Comparison of ENCODE assay signal across 29 mouse cellular contexts in genomic region chr7:3201134-3201705, GRCm38 (mm10). TPM values are rescaled to one million over a fixed set of nuclear protein-coding genes. Genes with fewer than 3 reads are reported as not detected.
DNase-seq lines count a peak whose midpoint lies in the region; ATAC-seq lines count a peak whose summit lies in the region.
"Had no signal": no experiment of that assay in that cellular context is flagged by ENCODE, and none has a peak within 500 bp of the region (broad histone marks: within the 10 kb centered on the region; RNA-seq: fewer than 3 reads in every experiment).

No protein-coding gene starts in this region.

- H3K9me3 ChIP-seq in forebrain, embryonic 10.5 days: no peaks in the 10 kb centered on the region
- H3K9me3 ChIP-seq in forebrain, embryonic 13.5 days (replicated peaks): no peaks in the 10 kb centered on the region
- H3K9me3 ChIP-seq in embryonic facial prominence, embryonic 14.5 days (ENCODE audit: control insufficient read depth, low read length): no peaks in the 10 kb centered on the region
- H3K9me3 ChIP-seq in midbrain, embryonic 16.5 days (replicated peaks; ENCODE audit: control insufficient read depth, low read length, poor library complexity, severe bottlenecking): no peaks in the 10 kb centered on the region
- H3K9me3 ChIP-seq: forebrain, embryonic 12.5 days; heart, embryonic 13.5 days; hindbrain, embryonic 12.5 days; limb, embryonic 15.5 days; midbrain, embryonic 12.5 days had no signal

- DNase-seq in forebrain, embryonic 10.5 days (ENCODE audit: extremely low spot score, low spot score): no peak
- DNase-seq in kidney, adult 9 months: peak; percentile 10
- no peak for DNase-seq in kidney, postnatal 25 days
- DNase-seq in embryonic facial prominence, embryonic 14.5 days (ENCODE audit: low spot score): no peak
- DNase-seq in yolk sac, embryonic 10.5 days (ENCODE audit: low spot score): peak; percentile 80
- no peak for DNase-seq in gastrocnemius, adult 8-10 months (ENCODE audit: low spot score in 2 of 2)
- DNase-seq: adrenal gland, postnatal 14 days; cerebellum, adult 8-10 months; gastrocnemius, adult 2 months; heart, postnatal 14 days; kidney, postnatal 14 days; left cerebral cortex, postnatal 4 days; lung, embryonic 14.5 days; right cerebral cortex, postnatal 14 days had no signal

- H3K27ac ChIP-seq in forebrain, embryonic 10.5 days: 0 out of 2 replicates have a peak overlapping the region, but pooled peaks have one; percentile 35
- H3K27ac ChIP-seq in forebrain, embryonic 13.5 days: no peak overlapping the region
- H3K27ac ChIP-seq in embryonic facial prominence, embryonic 14.5 days (replicated peaks; ENCODE audit: low read depth, low read length): no peak overlapping the region
- H3K27ac ChIP-seq in midbrain, embryonic 16.5 days (ENCODE audit: low read length): no peak overlapping the region
- H3K27ac ChIP-seq: forebrain, embryonic 12.5 days; gastrocnemius, adult 2 months; heart, embryonic 13.5 days; hindbrain, embryonic 12.5 days; left cerebral cortex, adult 2 months; limb, embryonic 15.5 days; liver, embryonic 14.5 days; midbrain, embryonic 12.5 days had no signal

- no peaks in the 10 kb centered on the region for H3K36me3 ChIP-seq in forebrain, embryonic 10.5 days (replicated peaks)
- no peaks in the 10 kb centered on the region for H3K36me3 ChIP-seq in forebrain, embryonic 13.5 days (ENCODE audit: poor library complexity, severe bottlenecking)
- no peaks in the 10 kb centered on the region for H3K36me3 ChIP-seq in embryonic facial prominence, embryonic 14.5 days (ENCODE audit: control insufficient read depth, insufficient read depth, low read length)
- H3K36me3 ChIP-seq in midbrain, embryonic 16.5 days (ENCODE audit: control insufficient read depth, insufficient read depth, low read length): no peaks in the 10 kb centered on the region
- H3K36me3 ChIP-seq: forebrain, embryonic 12.5 days; heart, embryonic 13.5 days; hindbrain, embryonic 12.5 days; limb, embryonic 15.5 days; midbrain, embryonic 12.5 days had no signal

- no peaks in the 10 kb centered on the region; the same call in 1 of the 2 replicates for H3K4me1 ChIP-seq in forebrain, embryonic 10.5 days
- no peaks in the 10 kb centered on the region for H3K4me1 ChIP-seq in forebrain, embryonic 13.5 days
- no peaks in the 10 kb centered on the region for H3K4me1 ChIP-seq in embryonic facial prominence, embryonic 14.5 days (ENCODE audit: control insufficient read depth, insufficient read depth, low read length)
- no peaks in the 10 kb centered on the region for H3K4me1 ChIP-seq in midbrain, embryonic 16.5 days (ENCODE audit: control insufficient read depth, insufficient read depth, low read length)
- H3K4me1 ChIP-seq: forebrain, embryonic 12.5 days; hindbrain, embryonic 12.5 days; limb, embryonic 15.5 days; midbrain, embryonic 12.5 days had no signal

- no peak overlapping the region for H3K4me2 ChIP-seq in forebrain, embryonic 13.5 days
- H3K4me2 ChIP-seq in embryonic facial prominence, embryonic 14.5 days (ENCODE audit: low read depth, low read length): no peak overlapping the region
- no peak overlapping the region for H3K4me2 ChIP-seq in midbrain, embryonic 16.5 days (ENCODE audit: low read length)
- H3K4me2 ChIP-seq: forebrain, embryonic 12.5 days; heart, embryonic 13.5 days; hindbrain, embryonic 12.5 days; limb, embryonic 15.5 days; lung, embryonic 14.5 days; midbrain, embryonic 12.5 days had no signal

- no peak overlapping the region for H3K9ac ChIP-seq in forebrain, embryonic 13.5 days
- peak overlapping the region; percentile 11; the same call in 1 of the 2 replicates for H3K9ac ChIP-seq in embryonic facial prominence, embryonic 14.5 days (ENCODE audit: low read depth, low read length)
- no peak overlapping the region for H3K9ac ChIP-seq in midbrain, embryonic 16.5 days (ENCODE audit: low read depth, low read length)
- H3K9ac ChIP-seq: forebrain, embryonic 12.5 days; heart, embryonic 13.5 days; hindbrain, embryonic 12.5 days; limb, embryonic 15.5 days; liver, embryonic 14.5 days; lung, embryonic 14.5 days; midbrain, embryonic 12.5 days had no signal

- H3K4me3 ChIP-seq in forebrain, embryonic 10.5 days: no peak overlapping the region
- H3K4me3 ChIP-seq in forebrain, embryonic 13.5 days: no peak overlapping the region
- H3K4me3 ChIP-seq in embryonic facial prominence, embryonic 14.5 days (ENCODE audit: low read depth, low read length): no peak overlapping the region
- no peak overlapping the region for H3K4me3 ChIP-seq in midbrain, embryonic 16.5 days (ENCODE audit: low read depth, low read length)
- H3K4me3 ChIP-seq: forebrain, embryonic 12.5 days; gastrocnemius, adult 2 months; heart, embryonic 13.5 days; hindbrain, embryonic 12.5 days; left cerebral cortex, adult 2 months; limb, embryonic 15.5 days; midbrain, embryonic 12.5 days had no signal

- H3K27me3 ChIP-seq in forebrain, embryonic 10.5 days (ENCODE audit: poor library complexity, severe bottlenecking): no peaks in the 10 kb centered on the region
- no peaks in the 10 kb centered on the region for H3K27me3 ChIP-seq in forebrain, embryonic 13.5 days
- H3K27me3 ChIP-seq in embryonic facial prominence, embryonic 14.5 days (replicated peaks; ENCODE audit: control insufficient read depth, insufficient read depth, low read length): no peaks in the 10 kb centered on the region
- no peaks in the 10 kb centered on the region for H3K27me3 ChIP-seq in midbrain, embryonic 16.5 days (ENCODE audit: control insufficient read depth, insufficient read depth, low read depth, low read length)
- H3K27me3 ChIP-seq: forebrain, embryonic 12.5 days; heart, embryonic 13.5 days; hindbrain, embryonic 12.5 days; limb, embryonic 15.5 days; midbrain, embryonic 12.5 days had no signal

- WGBS in forebrain, embryonic 10.5 days: 38% methylated on average over 12 of the region's 12 CpGs
- 40% methylated on average over 12 of the region's 12 CpGs for WGBS in forebrain, embryonic 13.5 days
- WGBS in embryonic facial prominence, embryonic 14.5 days: 24% methylated on average over 12 of the region's 12 CpGs
- 39% methylated on average over 12 of the region's 12 CpGs for WGBS in midbrain, embryonic 16.5 days

- ATAC-seq in forebrain, embryonic 13.5 days: no peak
- ATAC-seq in embryonic facial prominence, embryonic 14.5 days (ENCODE audit: low read depth): no peak
- ATAC-seq in midbrain, embryonic 16.5 days: no peak

RNA-seq across cellular contexts. Expression of gene AU018091, which starts 32.2 kb away (rescaled TPM):
- polyA plus RNA-seq in forebrain, embryonic 10.5 days (2016; fragmentation: Nextera tagmentation; extraction: Ambion mirVana): 0.10 and 0.21 TPM in 2 replicates
- polyA plus RNA-seq in forebrain, embryonic 13.5 days (2015; fragmentation: Nextera tagmentation; extraction: Ambion mirVana): not detected in 2 replicates
- 0.10 and 0.16 TPM in 2 replicates for polyA plus RNA-seq in embryonic facial prominence, embryonic 14.5 days (2014; fragmentation: Nextera tagmentation; extraction: Ambion mirVana)
- total RNA-seq in gastrocnemius, adult 8-10 months (2022): not detected
- polyA plus RNA-seq in midbrain, embryonic 16.5 days (2015; fragmentation: Nextera tagmentation; extraction: Ambion mirVana): not detected in 2 replicates
- total RNA-seq: adrenal gland, postnatal 14 days; common myeloid progenitor, adult 5-6 weeks; gastrocnemius, adult 2 months; granulocyte monocyte progenitor cell, adult 5-6 weeks; heart, postnatal 14 days; left cerebral cortex, adult 2 months; left cerebral cortex, postnatal 4 days; megakaryocyte, adult 5-6 weeks; MEL had no signal
- polyA plus RNA-seq: heart, embryonic 13.5 days; liver, embryonic 14.5 days; lung, embryonic 14.5 days; neural tube, embryonic 11.5 days had no signal

RNA-seq across cellular contexts. Expression of gene Nlrp12, which starts 48.3 kb away (rescaled TPM):
- polyA plus RNA-seq in forebrain, embryonic 10.5 days (2016; fragmentation: Nextera tagmentation; extraction: Ambion mirVana): not detected in 2 replicates
- not detected in 2 replicates for polyA plus RNA-seq in forebrain, embryonic 13.5 days (2015; fragmentation: Nextera tagmentation; extraction: Ambion mirVana)
- 0.03 TPM in 1 of 2 replicates, not detected in the other for polyA plus RNA-seq in embryonic facial prominence, embryonic 14.5 days (2014; fragmentation: Nextera tagmentation; extraction: Ambion mirVana)
- total RNA-seq in gastrocnemius, adult 8-10 months (2022): not detected
- polyA plus RNA-seq in midbrain, embryonic 16.5 days (2015; fragmentation: Nextera tagmentation; extraction: Ambion mirVana): 0.10 TPM in 1 of 2 replicates, not detected in the other
- total RNA-seq: gastrocnemius, adult 2 months; heart, postnatal 14 days; MEL had no signal
- polyA plus RNA-seq: forebrain, embryonic 12.5 days; heart, embryonic 13.5 days; hindbrain, embryonic 12.5 days; limb, embryonic 15.5 days; lung, embryonic 14.5 days; midbrain, embryonic 12.5 days; neural tube, embryonic 11.5 days; urinary bladder, adult 2 months had no signal

Comparison
In these comparisons a context has a peak if more than half of its experiments do, and no peak if none do; other contexts are left out.
1. DNase-seq: peak in kidney, adult 9 months (single experiment) and yolk sac, embryonic 10.5 days (single experiment); none in forebrain, embryonic 10.5 days (single experiment), kidney, postnatal 25 days (0 of 2), embryonic facial prominence, embryonic 14.5 days (single experiment) and gastrocnemius, adult 8-10 months (0 of 2).